Mouse (Mus musculus) liver, embryonic 14.5 days (tissue): ENCODE measurements around the gene Cacnb2.

ENCODE experiments used
- CTCF ChIP-seq: IDR thresholded peaks from 2 replicates; pipeline ENCODE4 v1.5.1; 2016; ENCODE audit warnings: antibody characterized with exemption, low read depth, control low read depth
- EP300 ChIP-seq: IDR thresholded peaks from 2 replicates; pipeline ENCODE4 v1.6.1; 2016; ENCODE audit warnings: antibody characterized with exemption, low read depth

DNA sequence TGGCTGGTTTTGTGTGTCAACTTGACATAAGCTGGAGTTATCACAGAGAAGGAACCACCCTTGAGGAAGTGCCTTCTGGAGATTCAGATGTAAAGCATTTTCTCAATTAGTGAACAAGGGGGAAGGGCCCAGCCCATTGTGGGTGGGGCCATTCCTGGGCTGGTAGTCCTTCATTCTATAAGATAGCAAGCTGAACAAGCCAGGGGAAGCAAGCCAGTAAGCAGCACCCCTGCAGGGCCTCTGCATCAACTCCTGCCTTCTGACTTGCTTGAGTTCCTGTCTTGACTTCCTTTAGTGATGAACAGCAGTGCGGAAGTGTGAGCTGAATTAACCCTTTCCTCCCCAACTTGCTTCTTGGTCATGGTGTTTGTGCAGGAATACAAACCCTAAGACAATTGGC is 260.1 kb downstream of the Cacnb2 start:
- TF ChIP-seq CTCF (no peak), EP300 (no peak)
